Comparison of ENCODE assay signal across 8 mouse cellular contexts in genomic region chr11:63135622-63136021, GRCm38 (mm10). TPM values are rescaled to one million over a fixed set of nuclear protein-coding genes. Genes with fewer than 3 reads are reported as not detected.
DNase-seq lines count a peak whose midpoint lies in the region; ATAC-seq and TF ChIP-seq lines count a peak whose summit lies in the region.

No protein-coding gene starts in this region.

- no peak for TF ChIP-seq POLR2A in heart, adult 2 months (IDR thresholded peaks at IDR 0.05; ENCODE audit: insufficient read depth, low read depth, low read length)

- TF ChIP-seq EP300 in heart, adult 2 months (IDR thresholded peaks at IDR 0.05; ENCODE audit: insufficient read depth, low read depth, low read length), result peak; percentile 98

- no peak overlapping the region for H3K4me2 ChIP-seq in embryonic facial prominence, embryonic 11.5 days (ENCODE audit: low read depth, low read length)
- peak overlapping the region; percentile 85 for H3K4me2 ChIP-seq in limb, embryonic 13.5 days (replicated peaks)
- H3K4me2 ChIP-seq in midbrain, postnatal 0 days (ENCODE audit: low read depth, low read length, poor library complexity, severe bottlenecking), result no peak overlapping the region

- no peaks in the 10 kb centered on the region for H3K36me3 ChIP-seq in embryonic facial prominence, embryonic 11.5 days (replicated peaks; ENCODE audit: control insufficient read depth, insufficient read depth, low read depth, low read length)
- H3K36me3 ChIP-seq in heart, adult 2 months (ENCODE audit: control insufficient read depth, insufficient read depth, low read length), result peaks cover 10% of the 10 kb centered on the region
- peaks cover 46% of the 10 kb centered on the region for H3K36me3 ChIP-seq in limb, embryonic 13.5 days
- no peaks in the 10 kb centered on the region for H3K36me3 ChIP-seq in midbrain, postnatal 0 days (ENCODE audit: insufficient read depth, low read length)

- TF ChIP-seq CTCF in heart, adult 2 months (IDR thresholded peaks at IDR 0.05), result no peak; the same call in 1 of the 2 replicates
- TF ChIP-seq CTCF in midbrain, postnatal 0 days (IDR thresholded peaks at IDR 0.05), result peak; percentile 100

- H3K79me2 ChIP-seq in heart, adult 2 months (replicated peaks; ENCODE audit: control insufficient read depth, insufficient read depth, low read length), result no peaks in the 10 kb centered on the region; the same call in 1 of the 2 replicates

- peaks cover 7% of the 10 kb centered on the region; the same call in 1 of the 2 replicates for H3K27me3 ChIP-seq in embryonic facial prominence, embryonic 11.5 days (ENCODE audit: control insufficient read depth, insufficient read depth, low read length)
- H3K27me3 ChIP-seq in heart, adult 2 months (ENCODE audit: control insufficient read depth, insufficient read depth, low read length), result no peaks in the 10 kb centered on the region
- peaks cover 3% of the 10 kb centered on the region for H3K27me3 ChIP-seq in limb, embryonic 13.5 days
- peaks cover 25% of the 10 kb centered on the region for H3K27me3 ChIP-seq in midbrain, postnatal 0 days (ENCODE audit: insufficient read depth, low read length)

- intact Hi-C loops in heart, adult 2 months (cut with DNase I), result loop anchor here (1.0 to 10.0 kb wide), 3 partner anchors 37 to 391 kb away; no protein-coding TSS in a partner anchor

- peak; percentile 90 for DNase-seq in 3134 (ENCODE audit: extremely low read depth, insufficient read length, low spot score)
- peak; percentile 93 for DNase-seq in adrenal gland, postnatal 25 days
- DNase-seq in embryonic facial prominence, embryonic 11.5 days (ENCODE audit: low spot score), result peak; percentile 93
- DNase-seq in heart, adult 2 months, result peak; percentile 93 to 96
- peak; percentile 89 for DNase-seq in kidney, adult 9 months
- DNase-seq in midbrain, postnatal 0 days (ENCODE audit: low spot score), result peak; percentile 96
- DNase-seq in spleen, postnatal 10 days (ENCODE audit: low spot score in 2 of 2), result peak; percentile 71 to 82

- H3K27ac ChIP-seq in embryonic facial prominence, embryonic 11.5 days (replicated peaks; ENCODE audit: low read depth, low read length), result peak overlapping the region; percentile 3; the same call in 1 of the 2 replicates
- peak overlapping the region; percentile 74 for H3K27ac ChIP-seq in heart, adult 2 months
- peak overlapping the region; percentile 86 for H3K27ac ChIP-seq in limb, embryonic 13.5 days
- no peak overlapping the region for H3K27ac ChIP-seq in midbrain, postnatal 0 days (ENCODE audit: low read depth, low read length)

- WGBS in embryonic facial prominence, embryonic 11.5 days, result 3% methylated on average over 8 of the region's 8 CpGs
- 0% methylated on average over 8 of the region's 8 CpGs for WGBS in heart, adult 2 months
- 6% methylated on average over 8 of the region's 8 CpGs for WGBS in limb, embryonic 13.5 days
- WGBS in midbrain, postnatal 0 days, result 5% methylated on average over 8 of the region's 8 CpGs

- no peaks in the 10 kb centered on the region; the same call in none of the 2 replicates for H3K4me1 ChIP-seq in embryonic facial prominence, embryonic 11.5 days (ENCODE audit: control insufficient read depth, insufficient read depth, low read length)
- H3K4me1 ChIP-seq in heart, adult 2 months (ENCODE audit: control insufficient read depth, insufficient read depth, low read length), result peaks cover 21% of the 10 kb centered on the region
- H3K4me1 ChIP-seq in limb, embryonic 13.5 days, result peaks cover 64% of the 10 kb centered on the region
- H3K4me1 ChIP-seq in midbrain, postnatal 0 days (ENCODE audit: insufficient read depth, low read length), result peaks cover 18% of the 10 kb centered on the region; the same call in 1 of the 2 replicates

- no peak overlapping the region for H3K9ac ChIP-seq in embryonic facial prominence, embryonic 11.5 days (replicated peaks; ENCODE audit: low read length)
- H3K9ac ChIP-seq in heart, adult 2 months (ENCODE audit: low read depth, low read length), result no peak overlapping the region
- H3K9ac ChIP-seq in limb, embryonic 13.5 days, result peak overlapping the region; percentile 54; the same call in 1 of the 2 replicates
- H3K9ac ChIP-seq in midbrain, postnatal 0 days (replicated peaks; ENCODE audit: low read length, poor library complexity, severe bottlenecking), result no peak overlapping the region

- H3K9me3 ChIP-seq in embryonic facial prominence, embryonic 11.5 days (replicated peaks; ENCODE audit: control insufficient read depth, low read length), result no peaks in the 10 kb centered on the region
- no peaks in the 10 kb centered on the region for H3K9me3 ChIP-seq in limb, embryonic 13.5 days
- H3K9me3 ChIP-seq in midbrain, postnatal 0 days (ENCODE audit: low read length), result no peaks in the 10 kb centered on the region

- H3K4me3 ChIP-seq in embryonic facial prominence, embryonic 11.5 days (ENCODE audit: low read depth, low read length), result no peak overlapping the region
- H3K4me3 ChIP-seq in heart, adult 2 months, result peak overlapping the region; percentile 15; the same call in 1 of the 2 replicates
- H3K4me3 ChIP-seq in limb, embryonic 13.5 days, result peak overlapping the region; percentile 71
- H3K4me3 ChIP-seq in midbrain, postnatal 0 days (ENCODE audit: low read depth, low read length), result no peak overlapping the region

- ATAC-seq in embryonic facial prominence, embryonic 11.5 days (replicated peaks; ENCODE audit: insufficient number of reproducible peaks, low FRiP score, low TSS enrichment, low read depth), result peak; percentile 88
- peak; percentile 82 for ATAC-seq in limb, embryonic 13.5 days (ENCODE audit: low FRiP score, low read depth)
- peak; percentile 75 for ATAC-seq in midbrain, postnatal 0 days (ENCODE audit: low FRiP score)

RNA-seq across cellular contexts. Expression of gene Pmp22, which starts 6.8 kb away (rescaled TPM):
- 161 and 162 TPM in 2 replicates for total RNA-seq in adrenal gland, postnatal 25 days (2021)
- polyA plus RNA-seq in embryonic facial prominence, embryonic 11.5 days (2014; fragmentation: Nextera tagmentation; extraction: Ambion mirVana), result 48.2 and 49.8 TPM in 2 replicates
- 10 to 100 TPM; 37.5 to 49.6 TPM for total RNA-seq in heart, adult 2 months (2021)
- 53.5 and 69.4 TPM in 2 replicates for polyA plus RNA-seq in heart, adult 2 months (2012; rRNA removed)
- 164 and 191 TPM in 2 replicates for polyA plus RNA-seq in limb, embryonic 13.5 days (2015; fragmentation: Nextera tagmentation; extraction: Ambion mirVana)
- 39.1 and 40.1 TPM in 2 replicates for total RNA-seq in midbrain, postnatal 0 days (2014; rRNA removed)
- polyA plus RNA-seq in midbrain, postnatal 0 days (2015; fragmentation: Nextera tagmentation; extraction: Ambion mirVana), result 29.8 and 31.6 TPM in 2 replicates

Comparison
In these comparisons a context has a peak if more than half of its experiments do, and no peak if none do; other contexts are left out.
1. H3K4me3 ChIP-seq: peak in heart, adult 2 months (single experiment) and limb, embryonic 13.5 days (single experiment); none in embryonic facial prominence, embryonic 11.5 days (single experiment) and midbrain, postnatal 0 days (single experiment).
2. Peak in every context shown above with its lines, with median percentiles within 50 percentile points of each other: DNase-seq and ATAC-seq.